Mouse (Mus musculus): ENCODE data around the gene Ap1s3. TPM values are rescaled to one million over a fixed set of nuclear protein-coding genes. Genes with fewer than 3 reads are reported as not detected.
"Not testable (repeated sequence)": the region's sequence is repeated elsewhere in the genome, so short reads cannot be mapped to it uniquely, and the experiment has no call there.

Gene Ap1s3
- polyA plus RNA-seq, 1 experiment from 2014 or later: 0.20 TPM

GRCm38 (mm10) chr1:79637768-79638167 lies 34.0 kb downstream of the Ap1s3 start:
- Histone ChIP-seq H3K4me1 (replicated peaks) (no peaks in the 10 kb centered on the region), H3K27me3 (replicated peaks) (no peaks in the 10 kb centered on the region), H3K9ac (no peak overlapping the region), H3K4me3 (no peak overlapping the region), H3K9me3 (replicated peaks) (no peaks in the 10 kb centered on the region), H3K4me2 (no peak overlapping the region), H3K36me3 (no peaks in the 10 kb centered on the region), H3K27ac (ENCODE audit: poor library complexity, severe bottlenecking) (no peak overlapping the region)
- no peak for ATAC-seq (ENCODE audit: insufficient number of reproducible peaks, low FRiP score)
- WGBS: 89% methylated on average over 2 of the region's 2 CpGs

- ATAC-seq (ENCODE audit: insufficient number of reproducible peaks, low FRiP score): no peak
- Histone ChIP-seq H3K4me2 (no peak overlapping the region), H3K27ac (ENCODE audit: poor library complexity, severe bottlenecking) (no peak overlapping the region), H3K36me3 (no peaks in the 10 kb centered on the region), H3K4me1 (replicated peaks) (no peaks in the 10 kb centered on the region), H3K4me3 (no peak overlapping the region), H3K27me3 (replicated peaks) (no peaks in the 10 kb centered on the region), H3K9me3 (replicated peaks) (no peaks in the 10 kb centered on the region), H3K9ac (no peak overlapping the region)
- WGBS: 83% methylated on average over 4 of the region's 4 CpGs
Measured at GRCm38 (mm10) chr1:79631521-79631920, 40.3 kb downstream of the Ap1s3 start.

- H3K4me1 ChIP-seq (replicated peaks): no peaks in the 10 kb centered on the region
- H3K27me3 ChIP-seq (replicated peaks): no peaks in the 10 kb centered on the region
- no peak overlapping the region for H3K9ac ChIP-seq
- H3K4me3 ChIP-seq: no peak overlapping the region
- H3K27ac ChIP-seq (ENCODE audit: poor library complexity, severe bottlenecking): no peak overlapping the region
- no peaks in the 10 kb centered on the region for H3K9me3 ChIP-seq (replicated peaks)
- no peak overlapping the region for H3K4me2 ChIP-seq
- 52% methylated on average over 5 of the region's 5 CpGs for WGBS
- H3K36me3 ChIP-seq: no peaks in the 10 kb centered on the region
- no peak for ATAC-seq (ENCODE audit: insufficient number of reproducible peaks, low FRiP score)
Measured at GRCm38 (mm10) chr1:79629726-79630125, 42.0 kb downstream of the Ap1s3 start.

GRCm38 (mm10) chr1:79626140-79626539 lies 45.6 kb downstream of the Ap1s3 start:
- Histone ChIP-seq H3K36me3 (no peaks in the 10 kb centered on the region), H3K9me3 (replicated peaks) (no peaks in the 10 kb centered on the region), H3K4me3 (no peak overlapping the region), H3K4me1 (replicated peaks) (no peaks in the 10 kb centered on the region), H3K27me3 (replicated peaks) (no peaks in the 10 kb centered on the region), H3K4me2 (no peak overlapping the region), H3K9ac (no peak overlapping the region), H3K27ac (ENCODE audit: poor library complexity, severe bottlenecking) (no peak overlapping the region)
- ATAC-seq (ENCODE audit: insufficient number of reproducible peaks, low FRiP score): no peak
- 62% methylated on average over 4 of the region's 4 CpGs for WGBS

GRCm38 (mm10) chr1:79619434-79619833 lies 52.3 kb downstream of the Ap1s3 start:
- Histone ChIP-seq H3K9ac (no peak overlapping the region), H3K4me1 (replicated peaks) (no peaks in the 10 kb centered on the region), H3K27me3 (replicated peaks) (no peaks in the 10 kb centered on the region), H3K9me3 (replicated peaks) (peaks cover 6% of the 10 kb centered on the region; the same call in 1 of the 2 replicates), H3K4me2 (no peak overlapping the region), H3K4me3 (no peak overlapping the region), H3K27ac (ENCODE audit: poor library complexity, severe bottlenecking) (no peak overlapping the region), H3K36me3 (no peaks in the 10 kb centered on the region)
- WGBS: 81% methylated on average over 2 of the region's 2 CpGs
- no peak for ATAC-seq (ENCODE audit: insufficient number of reproducible peaks, low FRiP score)

- Histone ChIP-seq H3K27me3 (replicated peaks) (no peaks in the 10 kb centered on the region), H3K9ac (no peak overlapping the region), H3K27ac (ENCODE audit: poor library complexity, severe bottlenecking) (no peak overlapping the region), H3K4me1 (replicated peaks) (no peaks in the 10 kb centered on the region), H3K36me3 (no peaks in the 10 kb centered on the region), H3K4me3 (no peak overlapping the region), H3K4me2 (no peak overlapping the region), H3K9me3 (replicated peaks) (peaks cover 7% of the 10 kb centered on the region; the same call in 1 of the 2 replicates)
- no peak for ATAC-seq (ENCODE audit: insufficient number of reproducible peaks, low FRiP score)
- WGBS: 75% methylated on average over 2 of the region's 2 CpGs
Measured at GRCm38 (mm10) chr1:79616492-79616891, 55.3 kb downstream of the Ap1s3 start.

GRCm38 (mm10) chr1:79614456-79614855 lies 57.3 kb downstream of the Ap1s3 start:
- Histone ChIP-seq H3K9me3 (replicated peaks) (peaks cover 7% of the 10 kb centered on the region; the same call in 1 of the 2 replicates), H3K27ac (ENCODE audit: poor library complexity, severe bottlenecking) (no peak overlapping the region), H3K4me2 (no peak overlapping the region), H3K27me3 (replicated peaks) (no peaks in the 10 kb centered on the region), H3K4me3 (no peak overlapping the region), H3K36me3 (no peaks in the 10 kb centered on the region), H3K4me1 (replicated peaks) (no peaks in the 10 kb centered on the region), H3K9ac (no peak overlapping the region)
- ATAC-seq (ENCODE audit: insufficient number of reproducible peaks, low FRiP score): no peak
- WGBS: 91% methylated on average over 6 of the region's 6 CpGs

GRCm38 (mm10) chr1:79611271-79611670 lies 60.5 kb downstream of the Ap1s3 start:
- not testable (repeated sequence) for H3K4me2 ChIP-seq; ATAC-seq (ENCODE audit: insufficient number of reproducible peaks, low FRiP score); H3K4me1 ChIP-seq (replicated peaks); H3K27ac ChIP-seq (ENCODE audit: poor library complexity, severe bottlenecking); H3K27me3 ChIP-seq (replicated peaks); H3K9ac ChIP-seq; H3K9me3 ChIP-seq (replicated peaks); H3K4me3 ChIP-seq; H3K36me3 ChIP-seq
- WGBS: 95% methylated on average over 5 of the region's 5 CpGs

- H3K4me3 ChIP-seq; H3K36me3 ChIP-seq; H3K4me1 ChIP-seq (replicated peaks); H3K27ac ChIP-seq (ENCODE audit: poor library complexity, severe bottlenecking); H3K9me3 ChIP-seq (replicated peaks); H3K27me3 ChIP-seq (replicated peaks); ATAC-seq (ENCODE audit: insufficient number of reproducible peaks, low FRiP score); H3K4me2 ChIP-seq; H3K9ac ChIP-seq: not testable (repeated sequence)
- 54% methylated on average over 5 of the region's 5 CpGs for WGBS
Measured at GRCm38 (mm10) chr1:79608856-79609255, 62.9 kb downstream of the Ap1s3 start.

GRCm38 (mm10) chr1:79602500-79602899 lies 69.3 kb downstream of the Ap1s3 start:
- H3K27me3 ChIP-seq (replicated peaks): no peaks in the 10 kb centered on the region
- 62% methylated on average over 2 of the region's 2 CpGs for WGBS
- no peak overlapping the region for H3K4me3 ChIP-seq
- H3K9me3 ChIP-seq (replicated peaks): 0 out of 2 replicates have a peak, but pooled peaks cover 3% of the 10 kb centered on the region
- H3K4me2 ChIP-seq: no peak overlapping the region
- no peak overlapping the region for H3K9ac ChIP-seq
- no peak overlapping the region for H3K27ac ChIP-seq (ENCODE audit: poor library complexity, severe bottlenecking)
- H3K4me1 ChIP-seq (replicated peaks): no peaks in the 10 kb centered on the region
- ATAC-seq (ENCODE audit: insufficient number of reproducible peaks, low FRiP score): no peak
- no peaks in the 10 kb centered on the region for H3K36me3 ChIP-seq

- H3K9me3 ChIP-seq (replicated peaks): 0 out of 2 replicates have a peak, but pooled peaks cover under 1% of the 10 kb centered on the region
- H3K9ac ChIP-seq: no peak overlapping the region
- H3K4me2 ChIP-seq: no peak overlapping the region
- H3K4me1 ChIP-seq (replicated peaks): no peaks in the 10 kb centered on the region
- no peaks in the 10 kb centered on the region for H3K27me3 ChIP-seq (replicated peaks)
- WGBS: 65% methylated on average over 5 of the region's 5 CpGs
- no peak overlapping the region for H3K4me3 ChIP-seq
- ATAC-seq (ENCODE audit: insufficient number of reproducible peaks, low FRiP score): no peak
- no peak overlapping the region for H3K27ac ChIP-seq (ENCODE audit: poor library complexity, severe bottlenecking)
- H3K36me3 ChIP-seq: no peaks in the 10 kb centered on the region
Measured at GRCm38 (mm10) chr1:79598385-79599178, 73.2 kb downstream of the Ap1s3 start.
